Mouse (Mus musculus) liver, embryonic 11.5 days (tissue): ENCODE measurements around the gene Gabpa. TPM values are rescaled to one million over a fixed set of nuclear protein-coding genes. Genes with fewer than 3 reads are reported as not detected.

Experiments
- ATAC-seq: fragments of 200-750 bp; cut with Nextera tagmentation; replicated peaks from 2 replicates; pipeline ENCODE4 v1.8.0; 2017; ENCODE audit warnings: moderate number of reproducible peaks, mild to moderate bottlenecking, moderate TSS enrichment, moderate library complexity; ENCODE audit not compliant: low FRiP score
- DNase-seq: peaks from one replicate; pipeline ENCODE4 v3.0.0-alpha.2; 2017; ENCODE audit warnings: low spot score
- H3K27ac ChIP-seq: fragments of 300-500 bp; sonication (generic); 2 replicates; pipeline ENCODE4 v1.5.1; 2014; ENCODE audit warnings: mild to moderate bottlenecking, low read depth, low read length, control low read depth
- H3K27me3 ChIP-seq: fragments of 300-500 bp; sonication (generic); replicated peaks from 2 replicates; pipeline ENCODE4 v1.6.1; 2014; ENCODE audit warnings: low read length, mixed read lengths; ENCODE audit not compliant: control insufficient read depth, insufficient read depth
- H3K36me3 ChIP-seq: fragments of 300-500 bp; sonication (generic); 2 replicates; pipeline ENCODE4 v1.6.1; 2014; ENCODE audit warnings: mild to moderate bottlenecking, low read length, moderate library complexity, mixed read lengths; ENCODE audit not compliant: control insufficient read depth, insufficient read depth
- H3K4me1 ChIP-seq: fragments of 300-500 bp; sonication (generic); replicated peaks from 2 replicates; pipeline ENCODE4 v1.6.1; 2014; ENCODE audit warnings: low read length, mixed read lengths; ENCODE audit not compliant: control insufficient read depth, insufficient read depth
- H3K4me2 ChIP-seq: fragments of 300-500 bp; sonication (generic); 2 replicates; pipeline ENCODE4 v1.6.1; 2014; ENCODE audit warnings: mild to moderate bottlenecking, control low read depth, moderate library complexity
- H3K4me3 ChIP-seq: fragments of 300-500 bp; sonication (generic); 2 replicates; pipeline ENCODE4 v1.5.1; 2014; ENCODE audit warnings: low read depth, low read length, control low read depth
- H3K9ac ChIP-seq: fragments of 300-500 bp; sonication (generic); 2 replicates; pipeline ENCODE4 v1.6.1; 2014; ENCODE audit warnings: low read depth, low read length, control low read depth
- H3K9me3 ChIP-seq: fragments of 300-500 bp; sonication (generic); 2 replicates; pipeline ENCODE4 v1.6.1; 2016; ENCODE audit warnings: low read length, inconsistent platforms, mixed read lengths; ENCODE audit not compliant: control insufficient read depth
- WGBS: fragments of 180-500 bp; shearing (Covaris S2); extraction: QIAGEN DNeasy Blood & Tissue Kit; methylation state at CpG from one replicate; pipeline ENCODE4 v1.1.7; 2014; 5-methylcytosine and 5-hydroxymethylcytosine counted together
- polyA plus RNA-seq: library from polyadenylated mRNA; unstranded; fragments of >200 nt; fragmentation: Nextera tagmentation; extraction: Ambion mirVana; gene quantifications from 2 replicates; pipeline ENCODE4 v1.2.1, GENCODE M21; 2014

Gene Gabpa
- 37.5 and 40.9 TPM in 2 replicates for polyA plus RNA-seq

GRCm38 (mm10) chr16:84834745-84835440, at the start of gene Gabpa:
Gene Gabpa, plus strand, starts transcription at chr16:84834925.
- Histone ChIP-seq H3K4me3 (peak within 1 kb of the TSS; percentile 92), H3K27me3 (no peaks in the 10 kb centered on the region), H3K36me3 (peaks cover 14% of the 10 kb centered on the region), H3K9ac (peak within 1 kb of the TSS; percentile 97), H3K27ac (peak within 1 kb of the TSS; percentile 98), H3K4me1 (peaks cover 7% of the 10 kb centered on the region), H3K9me3 (no peaks in the 10 kb centered on the region), H3K4me2 (peak within 1 kb of the TSS; percentile 74)
- DNase-seq (peak; percentile 89), ATAC-seq (peak; percentile 95)
- WGBS = under 1% methylated on average over 52 of the region's 52 CpGs

- Histone ChIP-seq H3K27me3 (no peaks in the 10 kb centered on the region), H3K9ac (no peak overlapping the region), H3K4me3 (no peak overlapping the region), H3K27ac (no peak overlapping the region), H3K9me3 (no peaks in the 10 kb centered on the region), H3K36me3 (no peaks in the 10 kb centered on the region), H3K4me1 (no peaks in the 10 kb centered on the region), H3K4me2 (no peak overlapping the region)
- DNase-seq = no peak
- no peak for ATAC-seq
- 34% methylated on average over 7 of the region's 7 CpGs for WGBS
These were observed 49.8 kb upstream of the Gabpa start for GRCm38 (mm10) chr16:84784966-84785365.

- Histone ChIP-seq H3K4me2 (no peak overlapping the region), H3K9ac (no peak overlapping the region), H3K9me3 (no peaks in the 10 kb centered on the region), H3K4me1 (no peaks in the 10 kb centered on the region), H3K4me3 (no peak overlapping the region), H3K27ac (no peak overlapping the region), H3K27me3 (no peaks in the 10 kb centered on the region), H3K36me3 (no peaks in the 10 kb centered on the region)
- 62% methylated on average over 2 of the region's 2 CpGs for WGBS
- ATAC-seq (no peak), DNase-seq (no peak)
These were observed 44.0 kb upstream of the Gabpa start for GRCm38 (mm10) chr16:84790595-84791165.

- no peak overlapping the region for H3K27ac ChIP-seq
- H3K9me3 ChIP-seq = no peaks in the 10 kb centered on the region
- ATAC-seq = no peak
- H3K4me2 ChIP-seq = no peak overlapping the region
- H3K36me3 ChIP-seq = no peaks in the 10 kb centered on the region
- WGBS = 80% methylated on average over 14 of the region's 14 CpGs
- no peak overlapping the region for H3K9ac ChIP-seq
- no peak for DNase-seq
- H3K4me3 ChIP-seq = no peak overlapping the region
- H3K27me3 ChIP-seq = no peaks in the 10 kb centered on the region
- H3K4me1 ChIP-seq = no peaks in the 10 kb centered on the region
These were observed 41.3 kb upstream of the Gabpa start for GRCm38 (mm10) chr16:84793401-84793800.

GRCm38 (mm10) chr16:84795337-84795736, 39.4 kb upstream of the Gabpa start:
- WGBS = 54% methylated on average over 3 of the region's 3 CpGs
- Histone ChIP-seq H3K4me2 (no peak overlapping the region), H3K9me3 (no peaks in the 10 kb centered on the region), H3K4me1 (no peaks in the 10 kb centered on the region), H3K9ac (no peak overlapping the region), H3K36me3 (no peaks in the 10 kb centered on the region), H3K27ac (no peak overlapping the region), H3K4me3 (no peak overlapping the region), H3K27me3 (no peaks in the 10 kb centered on the region)
- DNase-seq (no peak), ATAC-seq (no peak)

GRCm38 (mm10) chr16:84796678-84797077, 38.0 kb upstream of the Gabpa start:
- no peaks in the 10 kb centered on the region for H3K27me3 ChIP-seq
- H3K4me1 ChIP-seq = no peaks in the 10 kb centered on the region
- DNase-seq (no peak), ATAC-seq (no peak)
- H3K9me3 ChIP-seq = no peaks in the 10 kb centered on the region
- H3K9ac ChIP-seq = no peak overlapping the region
- no peak overlapping the region for H3K4me3 ChIP-seq
- H3K36me3 ChIP-seq = no peaks in the 10 kb centered on the region
- H3K27ac ChIP-seq = no peak overlapping the region
- WGBS = 77% methylated on average over 9 of the region's 9 CpGs
- no peak overlapping the region for H3K4me2 ChIP-seq

GRCm38 (mm10) chr16:84800038-84800437, 34.7 kb upstream of the Gabpa start:
- no peak overlapping the region for H3K27ac ChIP-seq
- no peak for ATAC-seq
- H3K36me3 ChIP-seq = no peaks in the 10 kb centered on the region
- no peaks in the 10 kb centered on the region for H3K9me3 ChIP-seq
- DNase-seq = no peak
- no peak overlapping the region for H3K9ac ChIP-seq
- no peak overlapping the region for H3K4me3 ChIP-seq
- H3K4me2 ChIP-seq = no peak overlapping the region
- no peaks in the 10 kb centered on the region for H3K27me3 ChIP-seq
- 78% methylated on average over 1 of the region's 2 CpGs for WGBS
- no peaks in the 10 kb centered on the region for H3K4me1 ChIP-seq

- no peak overlapping the region for H3K9ac ChIP-seq
- no peaks in the 10 kb centered on the region for H3K27me3 ChIP-seq
- WGBS = 67% methylated on average over 6 of the region's 6 CpGs
- no peaks in the 10 kb centered on the region for H3K36me3 ChIP-seq
- H3K9me3 ChIP-seq = no peaks in the 10 kb centered on the region
- H3K4me3 ChIP-seq = no peak overlapping the region
- no peak for ATAC-seq
- no peak for DNase-seq
- no peak overlapping the region for H3K27ac ChIP-seq
- no peaks in the 10 kb centered on the region for H3K4me1 ChIP-seq
- no peak overlapping the region for H3K4me2 ChIP-seq
These were observed 32.5 kb upstream of the Gabpa start for GRCm38 (mm10) chr16:84802217-84802616.

GRCm38 (mm10) chr16:84804866-84805265, 29.9 kb upstream of the Gabpa start:
- Histone ChIP-seq H3K9me3 (no peaks in the 10 kb centered on the region; the same call in 1 of the 2 replicates), H3K4me3 (no peak overlapping the region), H3K36me3 (no peaks in the 10 kb centered on the region), H3K4me1 (no peaks in the 10 kb centered on the region), H3K27ac (no peak overlapping the region), H3K4me2 (no peak overlapping the region), H3K27me3 (no peaks in the 10 kb centered on the region), H3K9ac (no peak overlapping the region)
- 68% methylated on average over 5 of the region's 5 CpGs for WGBS
- no peak for DNase-seq
- ATAC-seq = no peak
